Mouse (Mus musculus) layer of hippocampus, adult 2 months (tissue): Measurements from ENCODE around the gene Ccdc57. TPM values are rescaled to one million over a fixed set of nuclear protein-coding genes. Genes with fewer than 3 reads are reported as not detected.

Experiments
- DNase-seq, 2 experiments: peaks; one replicate each; pipeline ENCODE4 v3.0.0; 2022; ENCODE audit warnings: low spot score in 2 of 2
- H3K27ac ChIP-seq: fragments of 200-600 bp; 2 replicates; pipeline ENCODE4 v1.8.1; 2022
- H3K4me3 ChIP-seq: fragments of 200-600 bp; 2 replicates; pipeline ENCODE4 v1.8.1; 2022; ENCODE audit warnings: mild to moderate bottlenecking
- CTCF ChIP-seq: fragments of 200-600 bp; conservative IDR thresholded peaks from 2 replicates; pipeline ENCODE4 v1.8.1; 2022; ENCODE audit warnings: antibody characterized with exemption, mild to moderate bottlenecking, moderate library complexity
- total RNA-seq, 2 experiments: library from RNA; stranded (reverse); gene quantifications; 2 replicates each; pipeline ENCODE4 v1.2.3; 2021

Ccdc57 gene
- total RNA-seq, 2 experiments from 2014 or later: 8.4 to 8.7 TPM

- no peak for TF ChIP-seq CTCF
- no peak for DNase-seq
- H3K27ac ChIP-seq: no peak overlapping the region
- H3K4me3 ChIP-seq: no peak overlapping the region
Measured at GRCm38 (mm10) chr11:120962050-120962771, 29.5 kb upstream of the Ccdc57 start.

GRCm38 (mm10) chr11:120961594-120961993, 28.9 kb upstream of the Ccdc57 start:
- Histone ChIP-seq H3K27ac (no peak overlapping the region), H3K4me3 (no peak overlapping the region)
- DNase-seq: no peak
- TF ChIP-seq CTCF: no peak

- DNase-seq: no peak
- H3K27ac ChIP-seq: no peak overlapping the region
- H3K4me3 ChIP-seq: no peak overlapping the region
- TF ChIP-seq CTCF: no peak
Measured at GRCm38 (mm10) chr11:120960248-120960647, 27.6 kb upstream of the Ccdc57 start.

- Histone ChIP-seq H3K27ac (no peak overlapping the region), H3K4me3 (no peak overlapping the region)
- no peak for TF ChIP-seq CTCF
- DNase-seq: no peak
Measured at GRCm38 (mm10) chr11:120959564-120959963, 26.9 kb upstream of the Ccdc57 start.

GRCm38 (mm10) chr11:120959066-120959465, 26.4 kb upstream of the Ccdc57 start:
- TF ChIP-seq CTCF: no peak
- H3K27ac ChIP-seq: no peak overlapping the region
- DNase-seq: no peak
- H3K4me3 ChIP-seq: no peak overlapping the region

GRCm38 (mm10) chr11:120957731-120958257, 25.1 kb upstream of the Ccdc57 start:
- DNase-seq: peak in 1 of 2 experiments; percentile 39
- Histone ChIP-seq H3K27ac (peak overlapping the region; percentile 62; the same call in 1 of the 2 replicates), H3K4me3 (no peak overlapping the region)
- TF ChIP-seq CTCF: no peak

- Histone ChIP-seq H3K4me3 (no peak overlapping the region), H3K27ac (peak overlapping the region; percentile 62; the same call in 1 of the 2 replicates)
- no peak for TF ChIP-seq CTCF
- no peak for DNase-seq
Measured at GRCm38 (mm10) chr11:120957052-120957451, 24.4 kb upstream of the Ccdc57 start.

GRCm38 (mm10) chr11:120955701-120956100, 23.0 kb upstream of the Ccdc57 start:
- TF ChIP-seq CTCF: no peak

GRCm38 (mm10) chr11:120954936-120955335, 22.3 kb upstream of the Ccdc57 start:
- H3K4me3 ChIP-seq: no peak overlapping the region
- no peak for TF ChIP-seq CTCF
- no peak overlapping the region for H3K27ac ChIP-seq
- DNase-seq: no peak

More at GRCm38 (mm10) chr11:120955701-120956100, 23.0 kb upstream of the Ccdc57 start:
- no peak for DNase-seq
- no peak overlapping the region for H3K4me3 ChIP-seq
- no peak overlapping the region for H3K27ac ChIP-seq

GRCm38 (mm10) chr11:120951731-120952730, 19.4 kb upstream of the Ccdc57 start:
- Histone ChIP-seq H3K4me3 (no peak overlapping the region), H3K27ac (no peak overlapping the region)
- no peak for TF ChIP-seq CTCF
- DNase-seq: no peak

- DNase-seq: no peak
- TF ChIP-seq CTCF: no peak
- Histone ChIP-seq H3K27ac (peak overlapping the region; percentile 61; the same call in 1 of the 2 replicates), H3K4me3 (peak overlapping the region; percentile 49)
Measured at GRCm38 (mm10) chr11:120951237-120951636, 18.6 kb upstream of the Ccdc57 start.

GRCm38 (mm10) chr11:120950281-120951202, 17.9 kb upstream of the Ccdc57 start:
- H3K27ac ChIP-seq: peak overlapping the region; percentile 61; the same call in 1 of the 2 replicates
- H3K4me3 ChIP-seq: peak overlapping the region; percentile 49
- no peak for TF ChIP-seq CTCF
- peak; percentile 77 to 81 for DNase-seq
